Mouse (Mus musculus): ENCODE results near the gene Slco1a1. TPM values are rescaled to one million over a fixed set of nuclear protein-coding genes. Genes with fewer than 3 reads are reported as not detected.
"Not testable (repeated sequence)": the region's sequence is repeated elsewhere in the genome, so short reads cannot be mapped to it uniquely, and the experiment has no call there.

The Slco1a1 gene
- not detected in 2 replicates for polyA plus RNA-seq (2012; rRNA removed)

DNA sequence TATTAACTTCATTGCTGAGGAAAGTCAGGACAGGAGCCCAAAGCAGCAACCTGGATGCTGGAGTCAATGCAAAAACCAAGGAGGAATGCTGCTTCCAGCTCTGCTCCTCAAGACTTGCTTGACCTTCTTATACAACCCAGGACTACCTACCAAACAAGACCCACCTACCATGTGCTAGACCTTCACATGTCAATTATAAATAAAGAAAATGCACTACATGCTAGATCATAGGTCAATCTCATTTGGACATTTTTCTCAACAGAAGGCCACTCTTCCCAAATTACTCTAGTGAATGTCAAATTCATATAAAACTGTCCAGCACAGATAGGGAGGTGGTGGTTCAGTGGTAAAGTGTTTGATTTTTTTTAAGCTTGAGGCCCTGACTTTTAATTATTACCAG is at the start of gene Slco1a1:
Gene Slco1a1 (minus strand): TSS at position 101 of the 400 bp plus-strand sequence.
- DNase-seq (ENCODE audit: low read depth, low spot score), result no peak

DNA sequence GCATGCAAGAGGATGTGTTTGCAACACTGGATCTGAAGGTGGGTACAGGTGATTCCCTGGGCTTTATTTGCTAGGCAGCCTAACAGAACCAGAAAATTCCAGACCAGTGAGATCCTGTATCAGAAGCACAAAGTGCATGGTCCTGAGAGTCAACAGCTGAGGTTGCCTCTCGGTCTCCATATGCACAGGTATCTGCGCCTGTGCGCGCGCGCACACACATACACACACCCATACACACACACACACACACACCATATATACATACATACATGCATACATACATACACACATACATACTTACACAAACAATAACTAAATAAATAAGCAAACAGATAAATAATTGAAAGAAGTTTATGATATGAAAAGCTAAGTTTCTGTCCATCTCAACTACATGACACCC is 40.0 kb upstream of the Slco1a1 start:
- DNase-seq (ENCODE audit: low read depth, low spot score), result no peak
- WGBS, result 98% methylated on average over 6 of the region's 6 CpGs

DNA sequence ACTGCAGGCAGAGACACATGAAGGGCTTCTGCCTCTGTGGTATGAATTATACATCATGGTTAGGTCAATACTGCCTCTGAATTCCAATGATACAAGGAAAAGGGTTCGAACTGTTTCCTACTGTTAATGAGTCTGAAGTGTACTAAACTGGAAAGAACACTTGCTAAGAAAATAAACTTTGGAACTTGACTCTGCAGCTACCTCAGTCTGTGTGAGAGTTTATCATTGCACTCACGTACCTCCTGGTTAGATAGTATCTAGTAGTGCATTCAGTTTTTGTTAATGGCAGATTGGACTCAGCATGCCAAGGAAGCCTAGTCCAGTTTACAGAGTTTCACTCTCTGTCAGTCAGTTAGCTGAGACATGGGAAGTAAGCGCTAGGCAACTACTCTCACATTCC is 37.9 kb upstream of the Slco1a1 start:
- DNase-seq (ENCODE audit: low read depth, low spot score), result no peak
- 66% methylated on average over 3 of the region's 3 CpGs for WGBS

DNA sequence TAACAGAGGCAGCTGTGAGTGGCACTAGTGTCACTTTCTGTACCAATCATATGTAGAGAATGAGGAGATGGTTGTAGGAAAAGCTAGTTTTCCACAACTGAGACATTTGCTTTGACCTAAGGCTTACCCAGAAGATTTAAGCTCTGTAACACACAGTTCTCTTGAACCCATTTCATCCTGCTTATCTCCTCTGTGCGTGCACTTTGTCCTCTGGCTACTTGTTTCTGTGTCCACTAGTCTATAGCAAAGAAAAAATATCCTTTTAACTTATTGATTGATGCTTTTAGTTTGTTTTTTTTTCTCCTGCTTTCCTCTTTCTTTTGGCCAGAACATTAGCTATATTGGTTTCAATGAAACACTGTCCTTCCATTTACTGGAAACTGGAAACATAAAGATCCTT is 15.7 kb upstream of the Slco1a1 start:
- DNase-seq (ENCODE audit: low read depth, low spot score), result no peak
- WGBS, result 71% methylated on average over 1 of the region's 1 CpGs

DNA sequence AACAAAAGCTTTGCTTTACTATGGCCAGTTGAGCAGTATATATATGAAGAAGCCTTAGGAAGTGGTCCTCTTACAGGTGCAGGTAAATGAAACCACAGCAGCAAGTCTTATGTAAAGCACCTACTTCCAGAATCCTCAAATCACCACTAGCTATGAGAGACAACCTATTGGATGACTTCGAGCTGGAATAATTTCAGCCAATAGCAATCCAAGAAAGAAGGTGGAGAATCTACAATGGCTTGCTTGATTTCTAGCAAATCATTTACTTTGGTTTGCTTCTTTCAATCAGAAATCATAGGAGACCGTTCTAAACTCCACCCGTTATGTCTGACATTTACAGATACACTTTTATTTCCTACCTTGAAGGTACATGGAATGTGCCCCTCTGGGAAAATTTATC is 15.1 kb upstream of the Slco1a1 start:
- WGBS, result 66% methylated on average over 3 of the region's 3 CpGs
- no peak for DNase-seq (ENCODE audit: low read depth, low spot score)

DNA sequence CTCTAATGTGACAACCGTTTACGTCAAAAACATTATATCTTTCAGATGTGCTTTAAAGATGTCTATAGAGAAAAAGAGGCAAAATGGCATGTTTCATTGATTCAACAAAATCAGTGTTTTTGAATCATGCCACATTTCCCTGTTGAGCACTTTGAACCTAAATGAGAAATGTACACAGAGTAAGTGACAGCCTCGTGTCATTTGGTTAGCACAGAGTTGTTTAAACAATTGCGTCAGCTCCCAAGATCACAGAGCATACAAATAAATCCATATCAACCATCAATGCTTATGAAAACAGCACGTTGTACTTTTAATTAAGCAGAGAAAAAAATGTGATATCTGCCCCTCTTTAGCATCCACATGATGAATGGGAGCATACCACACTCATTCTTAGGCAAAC is 13.7 kb upstream of the Slco1a1 start:
- WGBS, result 48% methylated on average over 5 of the region's 5 CpGs
- DNase-seq (ENCODE audit: low read depth, low spot score), result no peak

DNA sequence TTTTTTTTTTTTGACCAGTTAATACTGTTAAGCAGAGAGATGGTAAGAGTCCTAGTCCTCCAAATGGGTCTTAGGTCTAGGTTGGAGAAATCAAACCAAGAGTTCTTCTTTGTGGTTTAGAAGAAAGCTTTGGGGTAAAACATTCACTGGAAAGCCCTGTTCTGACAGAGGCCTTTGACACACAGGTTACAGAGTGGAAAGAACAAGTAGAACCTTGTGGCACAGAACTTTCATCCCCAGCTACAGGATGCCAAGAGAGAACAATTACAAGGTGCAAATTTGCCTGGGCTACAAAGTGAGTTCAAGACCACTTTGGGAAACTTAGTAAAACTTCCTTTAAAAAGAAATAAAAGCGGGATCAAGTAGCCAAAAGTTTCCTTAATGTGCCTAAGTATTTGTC is 6.3 kb downstream of the Slco1a1 start:
- WGBS, result 81% methylated on average over 1 of the region's 1 CpGs
- no peak for DNase-seq (ENCODE audit: low read depth, low spot score)

DNA sequence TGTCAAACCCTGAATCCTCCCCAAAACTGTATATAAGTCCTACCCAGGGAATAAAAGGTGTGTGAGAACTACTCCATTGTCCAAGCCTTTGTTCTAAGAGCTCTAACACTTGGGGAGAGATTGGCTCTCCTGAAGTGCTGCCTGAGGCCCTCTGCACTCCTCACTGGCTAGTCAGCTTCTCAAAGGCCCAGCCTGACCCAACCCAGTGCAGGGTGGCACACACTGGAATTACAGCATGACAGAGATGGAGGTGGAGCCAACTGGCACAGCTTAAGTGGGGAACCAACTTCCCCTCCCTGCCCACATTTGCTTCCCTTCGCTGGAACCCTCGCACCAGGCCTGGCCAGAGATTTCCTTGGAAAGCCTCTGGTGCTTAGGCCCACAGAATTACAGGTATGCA is 48.6 kb downstream of the Slco1a1 start:
- WGBS, result 73% methylated on average over 2 of the region's 2 CpGs
- DNase-seq (ENCODE audit: low read depth, low spot score), result no peak

DNA sequence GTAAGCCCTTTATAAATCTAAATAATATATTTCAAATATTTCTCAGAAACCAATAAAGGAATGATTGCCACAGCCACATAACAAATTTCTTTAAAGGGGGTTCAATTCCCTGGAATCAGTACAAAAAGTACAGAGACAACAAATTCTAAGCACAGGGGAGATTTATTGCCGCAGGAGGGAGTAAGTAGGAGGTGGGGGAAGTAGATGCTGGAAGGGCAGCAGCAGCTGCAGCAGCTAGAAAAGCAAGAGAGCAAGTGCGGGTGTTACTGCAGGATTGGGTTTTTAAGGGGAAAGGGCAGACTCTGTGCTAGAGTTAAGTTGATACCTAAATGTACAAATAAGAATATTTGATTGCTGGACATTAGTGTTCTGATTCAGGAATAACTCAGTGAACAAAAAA is 57.0 kb downstream of the Slco1a1 start:
- DNase-seq (ENCODE audit: low read depth, low spot score), result no peak
- WGBS, result 19% methylated on average over 2 of the region's 2 CpGs

DNA sequence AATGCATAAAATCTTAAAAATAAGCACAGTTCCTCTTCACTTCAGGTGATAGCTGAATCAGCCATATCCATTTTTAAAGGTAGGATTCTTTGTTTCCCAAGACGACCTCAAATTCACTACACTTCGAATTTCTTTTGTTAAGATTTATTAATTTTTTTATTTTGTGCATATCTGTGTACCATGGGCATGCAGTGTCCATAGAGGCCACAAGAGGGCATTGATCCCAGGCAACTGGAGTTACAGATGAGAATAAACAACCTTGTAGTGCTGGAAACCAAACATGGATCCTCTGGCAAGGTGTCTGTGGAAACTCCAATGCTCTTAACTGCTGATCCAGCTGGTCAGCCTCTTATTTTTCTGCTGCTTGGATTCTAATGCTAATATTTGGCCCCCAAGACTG is 58.5 kb downstream of the Slco1a1 start:
- no peak for DNase-seq (ENCODE audit: low read depth, low spot score)

DNA sequence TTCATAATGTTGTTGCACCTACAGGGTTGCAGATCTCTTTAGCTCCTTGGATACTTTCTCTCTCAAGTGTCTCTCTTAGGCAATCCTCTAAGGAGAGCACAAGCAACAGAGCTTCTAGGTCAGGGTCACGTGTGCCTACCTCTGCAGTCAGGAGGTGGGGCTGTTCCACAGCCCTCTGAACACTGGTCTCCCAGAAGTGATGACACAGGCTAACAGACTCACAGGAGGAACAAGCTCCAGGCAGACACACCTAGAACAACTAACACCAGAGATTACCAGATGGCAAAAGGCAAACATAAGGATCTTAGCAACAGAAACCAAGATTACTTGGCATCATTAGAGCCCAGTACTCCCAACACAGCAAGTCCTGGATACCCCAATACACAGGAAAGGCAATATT is 64.2 kb downstream of the Slco1a1 start:
- DNase-seq (ENCODE audit: low read depth, low spot score), result no peak
- WGBS, result 34% methylated on average over 1 of the region's 1 CpGs

More for the DNA sequence above, 58.5 kb downstream of the Slco1a1 start:
- WGBS, result 69% methylated on average over 2 of the region's 2 CpGs

DNA sequence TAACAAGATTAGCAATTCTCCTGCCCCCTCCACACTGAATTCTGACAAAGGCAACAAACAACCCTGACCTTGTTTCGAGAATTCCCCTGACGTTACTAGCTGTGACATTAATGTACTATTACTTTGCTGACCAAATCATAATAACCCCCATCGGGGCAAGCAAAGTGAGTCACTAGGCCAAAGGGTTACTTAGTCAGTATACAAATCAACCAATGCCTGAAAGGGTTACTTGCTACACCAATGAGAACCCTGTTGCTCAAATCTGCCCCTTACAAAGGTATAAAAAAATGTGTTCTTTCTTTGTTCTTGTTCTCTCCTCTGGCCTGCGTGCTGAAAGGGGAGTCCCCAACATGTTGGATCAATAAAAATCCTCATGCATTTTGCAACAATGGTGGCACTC is 71.0 kb downstream of the Slco1a1 start:
- DNase-seq (ENCODE audit: low read depth, low spot score), result not testable (repeated sequence)
- 74% methylated on average over 4 of the region's 4 CpGs for WGBS

DNA sequence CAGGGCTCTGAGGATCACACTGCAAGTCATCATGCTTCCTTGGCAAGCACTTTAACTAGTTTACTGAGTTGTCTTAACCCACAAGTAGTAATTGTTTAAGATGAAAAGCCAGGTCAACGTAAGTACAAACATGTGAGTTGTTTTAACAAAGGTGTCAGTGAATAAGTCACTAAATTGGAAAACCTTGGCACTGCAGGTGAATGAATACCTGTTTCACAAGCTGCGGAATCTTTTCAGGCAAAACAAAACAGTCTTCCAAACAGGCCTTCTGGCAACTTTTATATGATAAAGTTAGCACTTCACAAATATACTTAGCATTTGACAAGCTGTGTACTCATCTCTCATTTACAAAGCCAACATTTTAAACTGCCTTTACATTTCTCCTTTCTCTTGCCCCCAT is 75.1 kb downstream of the Slco1a1 start:
- 26% methylated on average over 2 of the region's 2 CpGs for WGBS
- no peak for DNase-seq (ENCODE audit: low read depth, low spot score)

DNA sequence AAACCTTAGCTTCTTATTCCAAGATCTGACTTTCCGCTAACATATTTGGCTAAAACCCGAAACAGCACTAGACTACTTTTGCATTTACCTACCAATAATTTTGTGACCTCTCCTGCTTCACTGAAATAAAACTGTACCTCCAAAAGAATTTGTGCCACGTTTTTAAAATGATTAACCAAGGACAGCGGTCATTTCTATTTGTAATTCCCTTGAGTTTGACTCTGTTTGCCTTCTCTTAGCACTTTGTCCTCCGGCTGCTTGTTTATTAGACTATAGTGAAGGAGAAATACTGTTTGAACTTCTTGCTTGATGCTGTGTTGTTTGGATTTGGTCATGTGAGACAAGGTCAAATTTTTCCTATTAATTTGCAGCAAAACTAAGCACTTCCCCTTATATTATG is 78.0 kb downstream of the Slco1a1 start:
- DNase-seq (ENCODE audit: low read depth, low spot score), result no peak
- 54% methylated on average over 5 of the region's 5 CpGs for WGBS

DNA sequence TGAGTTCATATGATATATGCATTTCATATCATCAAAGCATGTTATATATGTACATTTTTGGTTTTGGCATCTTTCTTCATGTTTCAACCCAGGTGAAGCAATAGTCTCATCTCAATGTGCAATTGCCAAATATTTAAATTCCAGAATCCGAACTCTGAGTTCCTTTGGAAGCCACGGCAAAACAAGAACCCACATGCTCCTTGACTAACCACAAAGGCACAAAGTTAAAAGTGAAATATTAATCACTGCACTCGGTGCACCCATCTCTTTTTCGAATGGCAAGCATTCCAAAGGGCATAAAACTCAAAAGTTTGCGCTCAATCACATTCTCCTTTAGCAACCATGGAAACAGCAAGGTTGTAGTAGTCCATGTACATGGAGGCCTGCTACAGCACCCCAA is 80.7 kb downstream of the Slco1a1 start:
- DNase-seq (ENCODE audit: low read depth, low spot score), result no peak
- 77% methylated on average over 5 of the region's 5 CpGs for WGBS

DNA sequence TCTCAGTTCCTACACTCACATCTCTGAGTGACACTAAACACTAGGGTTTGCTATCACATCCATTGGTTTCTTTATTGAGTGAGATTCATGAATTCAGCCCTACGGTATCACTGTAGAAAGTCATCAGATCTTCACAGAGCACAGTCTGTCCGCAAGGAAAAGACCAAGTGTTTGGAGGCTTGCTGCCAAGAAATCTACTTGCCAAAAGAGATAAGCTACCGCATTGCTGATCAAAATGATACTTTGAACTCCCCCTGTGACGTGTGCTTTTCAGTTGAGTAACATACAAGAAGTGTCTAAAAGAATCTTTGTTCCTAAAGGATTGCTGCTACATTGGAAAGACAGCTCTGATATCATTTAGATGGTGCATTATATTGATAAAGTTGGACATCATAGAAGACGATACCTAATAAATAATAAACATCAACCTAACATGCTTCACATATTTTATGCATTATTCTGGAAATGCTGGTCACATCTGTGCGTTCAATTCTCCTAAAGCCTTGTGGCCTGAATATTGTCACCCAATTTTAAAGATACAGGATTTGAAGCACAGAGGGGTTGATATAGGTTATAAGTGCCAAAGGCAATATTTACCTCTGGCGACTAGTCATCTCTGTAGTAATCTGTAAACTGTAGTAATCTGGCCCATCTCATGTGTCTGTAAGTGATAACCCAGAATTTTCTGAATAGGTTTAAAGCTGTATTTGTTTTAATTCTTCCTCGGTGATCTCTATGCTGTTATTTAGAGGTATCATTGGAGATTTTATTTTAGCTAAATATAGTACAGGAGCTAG is 88.8 kb downstream of the Slco1a1 start:
- 49% methylated on average over 8 of the region's 8 CpGs for WGBS
- no peak for DNase-seq (ENCODE audit: low read depth, low spot score)

Other genes with a start within 250 kb of the Slco1a1 start
- not detected in 2 replicates for gene Gm5724, start 173.2 kb downstream of the Slco1a1 start, polyA plus RNA-seq (2012; rRNA removed)
- not detected in 2 replicates for gene Slco1a4, start 90.8 kb downstream of the Slco1a1 start, polyA plus RNA-seq (2012; rRNA removed)
- gene Gm6614, start 64.5 kb upstream of the Slco1a1 start, polyA plus RNA-seq (2012; rRNA removed), result not detected in 2 replicates